Mouse (Mus musculus) midbrain, embryonic 10.5 days (tissue): ENCODE data around the gene Jun. TPM values are rescaled to one million over a fixed set of nuclear protein-coding genes. Genes with fewer than 3 reads are reported as not detected.
A peak's percentile ranks its signal among the peaks of the same experiment; 100 is the strongest.

Source experiments
- DNase-seq: peaks from one replicate; pipeline ENCODE4 v3.0.0-alpha.2; 2017; ENCODE audit warnings: low spot score
- H3K27ac ChIP-seq: fragments of 300-500 bp; sonication (generic); replicated peaks from 2 replicates; pipeline ENCODE4 v1.5.1; 2016; ENCODE audit warnings: mild to moderate bottlenecking
- H3K27me3 ChIP-seq: fragments of 300-500 bp; sonication (generic); 2 replicates; pipeline ENCODE4 v1.6.1; 2016; ENCODE audit warnings: low read depth, mild to moderate bottlenecking; ENCODE audit not compliant: poor library complexity, severe bottlenecking
- H3K36me3 ChIP-seq: fragments of 300-500 bp; sonication (generic); 2 replicates; pipeline ENCODE4 v1.6.1; 2016; ENCODE audit warnings: mild to moderate bottlenecking, moderate library complexity
- H3K4me1 ChIP-seq: fragments of 300-500 bp; sonication (generic); 2 replicates; pipeline ENCODE4 v1.6.1; 2016
- H3K4me3 ChIP-seq: fragments of 300-500 bp; sonication (generic); 2 replicates; pipeline ENCODE4 v1.5.1; 2016; ENCODE audit warnings: mild to moderate bottlenecking, moderate library complexity
- H3K9me3 ChIP-seq: fragments of 300-500 bp; sonication (generic); replicated peaks from 2 replicates; pipeline ENCODE4 v1.6.1; 2016; ENCODE audit warnings: mild to moderate bottlenecking
- WGBS: fragments of 180-500 bp; shearing (Covaris S2); methylation state at CpG from one replicate; pipeline ENCODE4 v1.1.7; 2016; 5-methylcytosine and 5-hydroxymethylcytosine counted together
- polyA plus RNA-seq: library from polyadenylated mRNA; unstranded; fragments of >200 nt; fragmentation: Nextera tagmentation; extraction: Ambion mirVana; gene quantifications from 2 replicates; pipeline ENCODE4 v1.2.1, GENCODE M21; 2016

Jun gene
- polyA plus RNA-seq, 1 experiment from 2014 or later = 68.9 TPM

DNA sequence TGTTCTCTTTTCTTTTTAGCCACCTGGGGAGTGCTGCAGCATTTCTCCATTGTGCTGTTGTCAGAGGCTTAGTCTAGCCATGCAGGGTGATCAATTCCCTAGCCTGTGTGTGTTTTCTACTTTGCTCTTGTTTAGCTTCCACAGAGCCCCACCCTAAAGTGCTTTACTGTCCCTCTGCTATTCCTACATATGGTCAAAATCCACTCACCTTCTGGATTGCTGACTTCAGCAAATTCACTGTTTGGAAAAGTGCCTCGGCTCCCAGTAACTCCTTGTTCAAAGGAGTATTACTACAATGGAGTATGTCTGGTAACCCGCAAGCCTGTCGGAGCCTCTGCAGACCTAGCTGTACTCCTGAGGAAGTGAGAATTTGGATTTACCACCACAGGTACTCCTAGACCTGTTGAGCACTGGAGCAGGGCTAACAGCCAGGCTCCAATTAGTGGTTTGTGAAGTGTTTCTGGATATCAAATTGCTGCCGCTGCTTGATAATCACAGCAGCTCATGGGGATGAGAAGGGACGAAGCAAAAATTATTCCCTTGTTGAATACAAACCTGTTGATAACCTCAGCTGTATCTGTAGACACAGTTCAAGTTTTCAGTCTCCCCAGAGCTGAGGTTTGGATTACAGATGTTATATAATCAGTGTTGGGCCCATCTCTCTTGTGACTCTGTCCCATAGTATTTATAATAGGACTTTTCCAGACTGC is 3.8 kb downstream of the Jun start:
- WGBS = 54% methylated on average over 5 of the region's 5 CpGs
- peaks cover 32% of the 10 kb centered on the region for H3K4me1 ChIP-seq
- no peak overlapping the region for H3K27ac ChIP-seq
- DNase-seq = peak; percentile 21
- no peaks in the 10 kb centered on the region for H3K9me3 ChIP-seq
- H3K27me3 ChIP-seq = no peaks in the 10 kb centered on the region
- H3K4me3 ChIP-seq = peak overlapping the region; percentile 88; the same call in 1 of the 2 replicates
- no peaks in the 10 kb centered on the region for H3K36me3 ChIP-seq

DNA sequence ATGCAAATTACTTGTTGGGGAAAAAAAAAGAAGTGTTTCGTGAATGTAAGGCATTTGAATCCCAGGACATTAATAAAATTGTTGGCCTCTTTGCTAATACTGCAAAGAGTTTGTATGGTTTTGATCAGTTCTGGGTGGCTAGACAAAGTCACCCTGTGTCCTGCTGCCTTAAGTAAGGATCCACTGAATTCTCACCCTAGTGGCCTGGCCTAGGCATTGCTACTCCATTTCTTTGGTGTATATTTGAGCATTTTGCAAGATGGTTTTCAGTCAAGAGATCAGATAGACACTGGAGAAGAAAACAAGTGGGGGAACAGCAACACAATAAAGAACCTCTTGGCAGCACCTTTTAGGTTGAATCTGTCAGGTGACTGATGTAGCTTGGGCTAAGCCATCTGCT is 6.9 kb downstream of the Jun start:
- DNase-seq = no peak
- 92% methylated on average over 1 of the region's 1 CpGs for WGBS
- peaks cover 23% of the 10 kb centered on the region for H3K4me1 ChIP-seq

DNA sequence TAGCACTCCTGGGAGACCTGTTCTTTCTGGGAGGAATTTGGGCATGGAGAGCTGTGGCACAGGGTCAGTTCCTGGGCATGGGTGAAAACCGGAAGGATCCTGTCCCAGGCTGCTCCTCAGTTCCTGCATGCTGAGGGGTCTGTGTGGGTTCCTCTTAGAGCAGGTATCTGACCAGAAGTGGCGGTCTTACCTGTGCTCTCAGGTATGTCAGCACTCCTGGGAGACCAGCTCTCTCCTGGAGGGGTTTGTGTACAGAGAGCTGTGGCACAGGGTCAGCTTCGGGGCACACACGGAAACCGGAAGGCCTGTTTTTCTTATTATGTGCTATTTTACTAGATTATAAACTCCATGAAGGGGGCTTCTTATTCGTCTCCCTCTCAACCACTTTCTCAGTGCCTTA is 7.3 kb downstream of the Jun start:
- 88% methylated on average over 6 of the region's 6 CpGs for WGBS
- Histone ChIP-seq H3K36me3 (no peaks in the 10 kb centered on the region), H3K9me3 (no peaks in the 10 kb centered on the region), H3K4me1 (peaks cover 19% of the 10 kb centered on the region), H3K4me3 (no peak overlapping the region), H3K27ac (no peak overlapping the region), H3K27me3 (no peaks in the 10 kb centered on the region)
- no peak for DNase-seq

More for the DNA sequence above, 6.9 kb downstream of the Jun start:
- Histone ChIP-seq H3K27me3 (no peaks in the 10 kb centered on the region), H3K9me3 (no peaks in the 10 kb centered on the region), H3K4me3 (no peak overlapping the region), H3K36me3 (no peaks in the 10 kb centered on the region), H3K27ac (no peak overlapping the region)

GRCm38 (mm10) chr4:95038024-95038423 is 14.0 kb downstream of the Jun start:
- no peaks in the 10 kb centered on the region for H3K9me3 ChIP-seq
- DNase-seq = no peak
- no peak overlapping the region for H3K27ac ChIP-seq
- H3K4me3 ChIP-seq = no peak overlapping the region
- H3K27me3 ChIP-seq = no peaks in the 10 kb centered on the region
- H3K4me1 ChIP-seq = peaks cover 11% of the 10 kb centered on the region
- no peaks in the 10 kb centered on the region for H3K36me3 ChIP-seq
- WGBS = 38% methylated on average over 5 of the region's 5 CpGs

DNA sequence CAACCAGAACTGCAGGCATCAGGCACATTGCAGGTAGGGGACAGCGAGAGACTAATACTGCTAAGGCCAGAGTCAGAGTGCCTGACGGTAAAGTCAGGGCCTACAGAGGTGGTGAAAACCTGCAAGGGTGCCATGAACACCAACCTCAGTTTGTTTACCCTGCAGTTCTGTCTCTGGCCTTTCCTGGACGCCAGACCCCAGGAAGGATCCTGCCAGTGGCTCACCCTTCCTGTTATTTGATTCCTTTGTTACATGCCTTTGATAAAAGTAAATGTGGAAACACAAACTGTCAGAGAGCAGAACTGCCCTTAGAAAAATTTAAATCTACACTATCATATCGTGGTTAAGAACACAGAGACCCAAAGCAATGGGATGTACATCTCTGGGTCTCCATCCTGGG is 20.9 kb downstream of the Jun start:
- WGBS = 75% methylated on average over 4 of the region's 4 CpGs
- Histone ChIP-seq H3K4me1 (no peaks in the 10 kb centered on the region), H3K36me3 (no peaks in the 10 kb centered on the region), H3K27ac (no peak overlapping the region; the same call in 1 of the 2 replicates), H3K4me3 (no peak overlapping the region), H3K27me3 (no peaks in the 10 kb centered on the region), H3K9me3 (no peaks in the 10 kb centered on the region)
- no peak for DNase-seq

- WGBS = 80% methylated on average over 16 of the region's 16 CpGs
- Histone ChIP-seq H3K36me3 (no peaks in the 10 kb centered on the region), H3K4me1 (peaks cover 2% of the 10 kb centered on the region; the same call in 1 of the 2 replicates), H3K27me3 (no peaks in the 10 kb centered on the region), H3K4me3 (no peak overlapping the region), H3K9me3 (no peaks in the 10 kb centered on the region), H3K27ac (no peak overlapping the region)
- no peak for DNase-seq
Measured at GRCm38 (mm10) chr4:95025847-95026600, 26.0 kb downstream of the Jun start.

GRCm38 (mm10) chr4:95023350-95023953 is 28.6 kb downstream of the Jun start:
- Histone ChIP-seq H3K4me1 (peaks cover 2% of the 10 kb centered on the region; the same call in 1 of the 2 replicates), H3K9me3 (no peaks in the 10 kb centered on the region), H3K36me3 (no peaks in the 10 kb centered on the region), H3K4me3 (no peak overlapping the region), H3K27me3 (no peaks in the 10 kb centered on the region), H3K27ac (no peak overlapping the region)
- WGBS = 77% methylated on average over 12 of the region's 12 CpGs
- DNase-seq = no peak

GRCm38 (mm10) chr4:95021649-95022637 is 30.1 kb downstream of the Jun start:
- no peak overlapping the region for H3K27ac ChIP-seq
- WGBS = 87% methylated on average over 12 of the region's 12 CpGs
- H3K4me3 ChIP-seq = no peak overlapping the region
- no peaks in the 10 kb centered on the region for H3K9me3 ChIP-seq
- no peak for DNase-seq
- no peaks in the 10 kb centered on the region for H3K27me3 ChIP-seq
- H3K4me1 ChIP-seq = peaks cover 2% of the 10 kb centered on the region; the same call in 1 of the 2 replicates
- H3K36me3 ChIP-seq = no peaks in the 10 kb centered on the region

DNA sequence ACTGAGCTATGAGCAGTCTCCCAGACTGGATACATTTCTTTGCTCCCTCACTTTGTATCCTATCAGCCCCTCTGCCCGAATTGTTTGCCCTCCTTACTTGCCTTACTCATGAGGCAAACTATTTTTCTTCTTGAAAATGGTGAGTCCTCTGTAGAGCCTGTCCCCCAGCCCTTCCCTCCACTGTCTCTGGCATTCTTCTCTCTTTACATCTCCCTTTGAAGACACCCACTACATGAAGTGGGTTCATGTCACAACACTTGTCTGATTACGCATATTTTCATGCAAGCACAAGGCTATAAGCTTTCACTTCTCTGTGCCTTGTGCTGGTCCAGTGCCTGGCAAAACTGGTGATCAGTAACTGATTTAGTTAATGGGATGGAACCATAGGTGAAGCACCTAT is 31.8 kb downstream of the Jun start:
- DNase-seq = no peak
- 86% methylated on average over 2 of the region's 2 CpGs for WGBS

DNA sequence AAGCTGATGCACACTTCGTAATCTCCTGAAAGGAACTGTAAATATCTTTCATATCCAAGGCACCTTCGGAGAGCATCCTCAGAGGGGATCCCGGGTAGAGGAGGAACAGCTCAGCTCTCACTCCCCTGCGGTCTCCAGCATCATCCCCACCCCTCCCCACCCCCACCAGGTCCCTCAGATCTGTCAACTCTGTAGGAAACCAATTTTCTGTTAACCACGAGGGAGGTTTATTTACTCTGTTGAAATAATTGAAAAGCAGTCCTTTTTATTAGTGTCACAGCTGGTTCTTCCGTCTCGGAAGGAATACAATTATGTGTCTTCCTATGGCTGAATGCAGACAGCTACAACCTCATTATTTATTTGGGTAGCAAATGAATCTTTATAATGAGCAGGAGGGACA is 33.8 kb downstream of the Jun start:
- Histone ChIP-seq H3K9me3 (no peaks in the 10 kb centered on the region), H3K4me1 (no peaks in the 10 kb centered on the region), H3K36me3 (no peaks in the 10 kb centered on the region), H3K27ac (no peak overlapping the region), H3K4me3 (no peak overlapping the region), H3K27me3 (no peaks in the 10 kb centered on the region)
- 42% methylated on average over 7 of the region's 7 CpGs for WGBS
- DNase-seq = no peak

More for the DNA sequence above, 31.8 kb downstream of the Jun start:
- H3K27me3 ChIP-seq = no peaks in the 10 kb centered on the region
- H3K36me3 ChIP-seq = no peaks in the 10 kb centered on the region
- H3K27ac ChIP-seq = no peak overlapping the region
- H3K9me3 ChIP-seq = no peaks in the 10 kb centered on the region
- no peaks in the 10 kb centered on the region for H3K4me1 ChIP-seq
- H3K4me3 ChIP-seq = no peak overlapping the region

- H3K9me3 ChIP-seq = no peaks in the 10 kb centered on the region
- H3K4me3 ChIP-seq = no peak overlapping the region
- H3K27me3 ChIP-seq = no peaks in the 10 kb centered on the region
Measured at GRCm38 (mm10) chr4:95012706-95013105, 39.3 kb downstream of the Jun start.

DNA sequence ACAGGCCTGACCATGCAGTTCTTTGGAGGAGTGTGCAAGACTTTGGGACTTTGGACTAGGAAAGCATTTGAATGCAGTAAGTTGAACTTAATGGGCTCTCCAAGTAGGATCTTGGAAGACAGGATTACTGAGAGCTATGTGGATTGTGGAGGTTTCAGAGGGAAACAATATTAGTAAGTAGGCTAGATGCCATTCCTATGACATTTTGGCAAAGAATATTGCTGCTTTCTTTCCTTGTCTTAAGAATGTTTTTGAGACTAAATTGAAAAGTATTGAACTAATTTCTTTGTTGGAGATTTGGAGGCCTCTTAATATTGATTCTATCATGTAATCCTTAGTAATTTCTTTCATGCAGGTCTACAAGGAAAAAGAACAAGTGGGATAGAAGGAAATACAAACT is 39.8 kb downstream of the Jun start:
- Histone ChIP-seq H3K27me3 (no peaks in the 10 kb centered on the region), H3K9me3 (no peaks in the 10 kb centered on the region), H3K4me1 (no peaks in the 10 kb centered on the region), H3K4me3 (no peak overlapping the region), H3K36me3 (no peaks in the 10 kb centered on the region), H3K27ac (no peak overlapping the region)
- DNase-seq = no peak

More at GRCm38 (mm10) chr4:95012706-95013105, 39.3 kb downstream of the Jun start:
- DNase-seq = no peak
- WGBS = 81% methylated on average over 1 of the region's 1 CpGs
- Histone ChIP-seq H3K36me3 (no peaks in the 10 kb centered on the region), H3K4me1 (no peaks in the 10 kb centered on the region), H3K27ac (no peak overlapping the region)
